Mouse (Mus musculus): ENCODE data around the gene Cnga1. TPM values are rescaled to one million over a fixed set of nuclear protein-coding genes. Genes with fewer than 3 reads are reported as not detected.
A peak's percentile ranks its signal among the peaks of the same experiment; 100 is the strongest.

The Cnga1 gene
- polyA plus RNA-seq, 1 experiment from 2014 or later = not detected

- Histone ChIP-seq H3K27me3 (ENCODE audit: control insufficient read depth, insufficient read depth, low read length) (peaks cover 19% of the 10 kb centered on the region), H3K4me2 (peak within 1 kb of the TSS; percentile 63), H3K4me3 (ENCODE audit: low read depth, low read length) (peak within 1 kb of the TSS; percentile 37), H3K9me3 (ENCODE audit: control insufficient read depth, low read length) (no peaks in the 10 kb centered on the region), H3K36me3 (ENCODE audit: control insufficient read depth, insufficient read depth, low read length) (no peaks in the 10 kb centered on the region), H3K4me1 (ENCODE audit: control insufficient read depth, insufficient read depth, low read length) (no peaks in the 10 kb centered on the region; the same call in 1 of the 2 replicates), H3K27ac (ENCODE audit: low read depth, low read length) (no peak within 1 kb of the TSS), H3K9ac (ENCODE audit: low read length) (peak within 1 kb of the TSS; percentile 18; the same call in 1 of the 2 replicates)
- under 1% methylated on average over 25 of the region's 25 CpGs for WGBS
- peak; percentile 95 for ATAC-seq (ENCODE audit: low FRiP score)
- DNase-seq (ENCODE audit: low spot score, missing footprints) = peak; percentile 97
These were observed 3.4 kb upstream of the Cnga1 start, which contains the start of gene Nipal1 for GRCm38 (mm10) chr5:72647418-72647907. Gene Nipal1 (plus strand): TSS chr5:72647795.

- ATAC-seq (ENCODE audit: low FRiP score) (no peak), DNase-seq (ENCODE audit: low spot score, missing footprints) (no peak)
- peak overlapping the region; percentile 37 for H3K4me3 ChIP-seq (ENCODE audit: low read depth, low read length)
- H3K27ac ChIP-seq (ENCODE audit: low read depth, low read length) = no peak overlapping the region
- H3K36me3 ChIP-seq (ENCODE audit: control insufficient read depth, insufficient read depth, low read length) = no peaks in the 10 kb centered on the region
- H3K4me2 ChIP-seq = peak overlapping the region; percentile 63
- peaks cover 19% of the 10 kb centered on the region for H3K27me3 ChIP-seq (ENCODE audit: control insufficient read depth, insufficient read depth, low read length)
- H3K9ac ChIP-seq (ENCODE audit: low read length) = no peak overlapping the region
- WGBS = 32% methylated on average over 10 of the region's 10 CpGs
- H3K9me3 ChIP-seq (ENCODE audit: control insufficient read depth, low read length) = no peaks in the 10 kb centered on the region
- no peaks in the 10 kb centered on the region; the same call in 1 of the 2 replicates for H3K4me1 ChIP-seq (ENCODE audit: control insufficient read depth, insufficient read depth, low read length)
These were observed 2.9 kb upstream of the Cnga1 start for GRCm38 (mm10) chr5:72646996-72647395.

- 44% methylated on average over 10 of the region's 10 CpGs for WGBS
- Histone ChIP-seq H3K27me3 (ENCODE audit: control insufficient read depth, insufficient read depth, low read length) (peaks cover 19% of the 10 kb centered on the region), H3K4me2 (no peak overlapping the region), H3K4me3 (ENCODE audit: low read depth, low read length) (no peak overlapping the region), H3K4me1 (ENCODE audit: control insufficient read depth, insufficient read depth, low read length) (no peaks in the 10 kb centered on the region; the same call in 1 of the 2 replicates), H3K9me3 (ENCODE audit: control insufficient read depth, low read length) (no peaks in the 10 kb centered on the region), H3K9ac (ENCODE audit: low read length) (no peak overlapping the region), H3K27ac (ENCODE audit: low read depth, low read length) (no peak overlapping the region), H3K36me3 (ENCODE audit: control insufficient read depth, insufficient read depth, low read length) (no peaks in the 10 kb centered on the region)
- DNase-seq (ENCODE audit: low spot score, missing footprints) = peak; percentile 82
- ATAC-seq (ENCODE audit: low FRiP score) = no peak
These were observed 2.1 kb upstream of the Cnga1 start for GRCm38 (mm10) chr5:72646131-72646530.

- no peaks in the 10 kb centered on the region for H3K36me3 ChIP-seq (ENCODE audit: control insufficient read depth, insufficient read depth, low read length)
- no peaks in the 10 kb centered on the region for H3K9me3 ChIP-seq (ENCODE audit: control insufficient read depth, low read length)
- no peak overlapping the region for H3K27ac ChIP-seq (ENCODE audit: low read depth, low read length)
- H3K4me2 ChIP-seq = no peak overlapping the region
- DNase-seq (ENCODE audit: low spot score, missing footprints) = peak; percentile 69
- H3K4me1 ChIP-seq (ENCODE audit: control insufficient read depth, insufficient read depth, low read length) = no peaks in the 10 kb centered on the region; the same call in 1 of the 2 replicates
- ATAC-seq (ENCODE audit: low FRiP score) = no peak
- WGBS = 55% methylated on average over 7 of the region's 7 CpGs
- no peak overlapping the region for H3K9ac ChIP-seq (ENCODE audit: low read length)
- peaks cover 14% of the 10 kb centered on the region for H3K27me3 ChIP-seq (ENCODE audit: control insufficient read depth, insufficient read depth, low read length)
- H3K4me3 ChIP-seq (ENCODE audit: low read depth, low read length) = no peak overlapping the region
These were observed 420 bp downstream of the Cnga1 start for GRCm38 (mm10) chr5:72643655-72644054.

- no peaks in the 10 kb centered on the region for H3K9me3 ChIP-seq (ENCODE audit: control insufficient read depth, low read length)
- no peak overlapping the region for H3K4me2 ChIP-seq
- H3K36me3 ChIP-seq (ENCODE audit: control insufficient read depth, insufficient read depth, low read length) = no peaks in the 10 kb centered on the region
- H3K4me3 ChIP-seq (ENCODE audit: low read depth, low read length) = no peak overlapping the region
- DNase-seq (ENCODE audit: low spot score, missing footprints) (no peak), ATAC-seq (ENCODE audit: low FRiP score) (no peak)
- H3K9ac ChIP-seq (ENCODE audit: low read length) = no peak overlapping the region
- no peak overlapping the region for H3K27ac ChIP-seq (ENCODE audit: low read depth, low read length)
- no peaks in the 10 kb centered on the region for H3K4me1 ChIP-seq (ENCODE audit: control insufficient read depth, insufficient read depth, low read length)
- 98% methylated on average over 1 of the region's 1 CpGs for WGBS
- H3K27me3 ChIP-seq (ENCODE audit: control insufficient read depth, insufficient read depth, low read length) = no peaks in the 10 kb centered on the region; the same call in 1 of the 2 replicates
These were observed 4.0 kb downstream of the Cnga1 start for GRCm38 (mm10) chr5:72640072-72640471.

GRCm38 (mm10) chr5:72636576-72636975 is 7.5 kb downstream of the Cnga1 start:
- no peaks in the 10 kb centered on the region for H3K4me1 ChIP-seq (ENCODE audit: control insufficient read depth, insufficient read depth, low read length)
- H3K4me3 ChIP-seq (ENCODE audit: low read depth, low read length) = no peak overlapping the region
- H3K36me3 ChIP-seq (ENCODE audit: control insufficient read depth, insufficient read depth, low read length) = no peaks in the 10 kb centered on the region
- H3K27ac ChIP-seq (ENCODE audit: low read depth, low read length) = no peak overlapping the region
- H3K4me2 ChIP-seq = no peak overlapping the region
- no peak overlapping the region for H3K9ac ChIP-seq (ENCODE audit: low read length)
- ATAC-seq (ENCODE audit: low FRiP score) = no peak
- H3K9me3 ChIP-seq (ENCODE audit: control insufficient read depth, low read length) = no peaks in the 10 kb centered on the region
- no peaks in the 10 kb centered on the region for H3K27me3 ChIP-seq (ENCODE audit: control insufficient read depth, insufficient read depth, low read length)
- DNase-seq (ENCODE audit: low spot score, missing footprints) = no peak
- 92% methylated on average over 3 of the region's 3 CpGs for WGBS

GRCm38 (mm10) chr5:72636122-72636521 is 8.0 kb downstream of the Cnga1 start:
- Histone ChIP-seq H3K36me3 (ENCODE audit: control insufficient read depth, insufficient read depth, low read length) (no peaks in the 10 kb centered on the region), H3K9ac (ENCODE audit: low read length) (no peak overlapping the region), H3K27ac (ENCODE audit: low read depth, low read length) (no peak overlapping the region), H3K9me3 (ENCODE audit: control insufficient read depth, low read length) (no peaks in the 10 kb centered on the region), H3K4me1 (ENCODE audit: control insufficient read depth, insufficient read depth, low read length) (no peaks in the 10 kb centered on the region), H3K4me3 (ENCODE audit: low read depth, low read length) (no peak overlapping the region), H3K27me3 (ENCODE audit: control insufficient read depth, insufficient read depth, low read length) (no peaks in the 10 kb centered on the region), H3K4me2 (no peak overlapping the region)
- no peak for DNase-seq (ENCODE audit: low spot score, missing footprints)
- 73% methylated on average over 3 of the region's 3 CpGs for WGBS
- ATAC-seq (ENCODE audit: low FRiP score) = no peak

GRCm38 (mm10) chr5:72634791-72635271 is 9.2 kb downstream of the Cnga1 start:
- no peak for ATAC-seq (ENCODE audit: low FRiP score)
- H3K9ac ChIP-seq (ENCODE audit: low read length) = no peak overlapping the region
- H3K27me3 ChIP-seq (ENCODE audit: control insufficient read depth, insufficient read depth, low read length) = no peaks in the 10 kb centered on the region
- H3K9me3 ChIP-seq (ENCODE audit: control insufficient read depth, low read length) = no peaks in the 10 kb centered on the region
- H3K4me3 ChIP-seq (ENCODE audit: low read depth, low read length) = no peak overlapping the region
- no peak for DNase-seq (ENCODE audit: low spot score, missing footprints)
- no peaks in the 10 kb centered on the region for H3K36me3 ChIP-seq (ENCODE audit: control insufficient read depth, insufficient read depth, low read length)
- 86% methylated on average over 9 of the region's 9 CpGs for WGBS
- no peaks in the 10 kb centered on the region for H3K4me1 ChIP-seq (ENCODE audit: control insufficient read depth, insufficient read depth, low read length)
- no peak overlapping the region for H3K4me2 ChIP-seq
- H3K27ac ChIP-seq (ENCODE audit: low read depth, low read length) = no peak overlapping the region

- ATAC-seq (ENCODE audit: low FRiP score) = no peak
- Histone ChIP-seq H3K4me3 (ENCODE audit: low read depth, low read length) (no peak overlapping the region), H3K36me3 (ENCODE audit: control insufficient read depth, insufficient read depth, low read length) (no peaks in the 10 kb centered on the region), H3K4me2 (no peak overlapping the region), H3K4me1 (ENCODE audit: control insufficient read depth, insufficient read depth, low read length) (no peaks in the 10 kb centered on the region), H3K27ac (ENCODE audit: low read depth, low read length) (no peak overlapping the region), H3K9ac (ENCODE audit: low read length) (no peak overlapping the region), H3K27me3 (ENCODE audit: control insufficient read depth, insufficient read depth, low read length) (no peaks in the 10 kb centered on the region), H3K9me3 (ENCODE audit: control insufficient read depth, low read length) (no peaks in the 10 kb centered on the region)
- DNase-seq (ENCODE audit: low spot score, missing footprints) = no peak
- WGBS = 91% methylated on average over 6 of the region's 6 CpGs
These were observed 14.0 kb downstream of the Cnga1 start for GRCm38 (mm10) chr5:72630026-72630425.

Data from midbrain, embryonic 11.5 days (tissue).